Mouse (Mus musculus): ENCODE data around the gene Gm4498.
"Not testable (repeated sequence)": the region's sequence is repeated elsewhere in the genome, so short reads cannot be mapped to it uniquely, and the experiment has no call there.

Gene Gm4498

DNA sequence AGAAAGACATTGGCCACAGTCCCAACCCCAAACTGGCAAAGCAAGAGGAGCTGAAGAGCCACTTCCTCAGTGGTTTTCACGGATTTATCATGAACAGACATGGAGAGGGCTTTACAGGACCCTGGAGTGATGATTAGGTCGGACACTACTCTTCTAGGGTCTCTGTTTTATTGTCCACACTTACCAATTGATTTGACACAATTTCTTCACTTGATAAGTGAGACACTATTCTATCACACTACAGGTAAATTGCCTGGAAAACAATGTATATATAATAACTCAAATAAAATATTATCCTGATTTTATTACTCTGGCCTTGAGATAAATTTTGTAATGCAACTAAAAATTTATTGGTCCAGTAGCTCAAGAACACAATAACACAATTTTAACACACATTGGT, at the start of gene Gm4498:
TSS of gene Gm4498 (minus strand) at position 101 of the 400 bp plus-strand sequence.
- not testable (repeated sequence) for DNase-seq (ENCODE audit: low spot score)

DNA sequence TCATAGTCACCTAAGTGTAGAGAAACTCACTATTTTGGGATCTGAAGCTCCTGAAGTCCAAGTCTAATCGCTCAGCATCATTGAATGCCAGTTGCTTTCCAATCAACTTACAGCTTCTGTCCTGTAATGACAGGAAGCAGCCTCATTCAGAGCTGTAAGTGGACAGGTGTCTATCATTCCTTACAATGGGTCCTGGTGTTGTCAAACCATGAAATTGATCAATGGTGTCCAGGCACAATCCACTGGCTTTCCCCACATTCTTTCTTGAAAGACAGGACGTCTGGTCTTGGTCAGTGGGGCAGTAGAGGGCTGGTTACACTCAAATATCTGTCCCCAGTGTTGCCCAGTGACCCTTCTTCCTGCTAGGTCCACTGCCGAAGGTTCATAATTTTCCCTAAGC, 29.1 kb upstream of the Gm4498 start, which contains the start of gene Gm5890:
TSS of gene Gm5890 (minus strand) at position 101 of the 400 bp plus-strand sequence.
- DNase-seq (ENCODE audit: low spot score): not testable (repeated sequence)

DNA sequence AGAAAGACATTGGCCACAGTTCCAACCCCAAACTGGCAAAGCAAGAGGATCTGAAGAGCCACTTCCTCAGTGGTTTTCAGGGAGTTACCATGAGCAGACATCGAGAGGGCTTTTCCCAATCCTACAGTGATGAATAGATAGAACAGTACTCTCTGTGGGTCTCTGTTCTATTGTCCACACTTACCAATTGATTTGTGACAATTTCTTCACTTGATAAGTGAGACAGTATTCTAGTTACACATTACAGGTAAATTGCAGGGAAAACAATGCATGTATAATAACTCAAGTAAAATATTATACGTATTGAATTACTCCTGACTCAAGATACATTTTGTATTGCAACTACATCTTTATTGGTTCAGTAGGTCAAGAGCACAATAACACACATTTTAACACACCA, 28.1 kb downstream of the Gm4498 start, which contains the start of gene Gm6164:
TSS of gene Gm6164 (minus strand) at position 101 of the 400 bp plus-strand sequence.
- DNase-seq (ENCODE audit: low spot score): not testable (repeated sequence)

DNA sequence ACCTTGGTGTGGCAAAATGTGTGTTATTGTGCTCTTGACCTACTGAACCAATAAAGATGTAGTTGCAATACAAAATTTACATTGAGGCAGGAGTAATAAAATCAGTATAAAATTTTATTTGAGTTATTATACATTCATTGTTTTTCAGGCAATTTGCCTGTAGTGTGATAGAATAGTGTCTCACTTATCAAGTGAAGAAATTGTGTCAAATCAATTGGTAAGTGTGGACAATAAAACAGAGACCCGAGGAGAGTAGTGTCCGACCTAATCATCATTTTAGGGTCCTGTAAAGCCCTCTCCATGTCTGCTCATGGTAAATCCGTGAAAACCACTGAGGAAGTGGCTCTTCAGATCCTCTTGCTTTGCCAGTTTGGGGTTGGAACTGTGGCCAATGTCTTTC, 40.2 kb downstream of the Gm4498 start, which contains the start of gene Vmn1r95:
TSS of gene Vmn1r95 (plus strand) at position 301 of the 400 bp plus-strand sequence.
- not testable (repeated sequence) for DNase-seq (ENCODE audit: low spot score)
